Mouse (Mus musculus): ENCODE measurements around the gene Hagh. TPM values are rescaled to one million over a fixed set of nuclear protein-coding genes. Genes with fewer than 3 reads are reported as not detected.

Gene Hagh
- polyA plus RNA-seq, 1 experiment, result 352 TPM

GRCm38 (mm10) chr17:24874405-24874745 is 34.4 kb downstream of the Hagh start:
- 52% methylated on average over 1 of the region's 1 CpGs for WGBS
- Histone ChIP-seq H3K4me3 (ENCODE audit: low read depth, low read length) (no peak overlapping the region), H3K27ac (ENCODE audit: insufficient read depth, low read depth, low read length) (no peak overlapping the region), H3K4me1 (ENCODE audit: control insufficient read depth, insufficient read depth, insufficient read length, low read length) (peaks cover 8% of the 10 kb centered on the region), H3K36me3 (ENCODE audit: control insufficient read depth, insufficient read depth, low read length) (no peaks in the 10 kb centered on the region), H3K27me3 (ENCODE audit: control insufficient read depth, insufficient read depth, low read length) (no peaks in the 10 kb centered on the region)
- TF ChIP-seq CTCF (IDR thresholded peaks at IDR 0.05; ENCODE audit: extremely low read depth, insufficient read length, insufficient replicate concordance, low read depth, low read length) (no peak), POLR2A (IDR thresholded peaks at IDR 0.05; ENCODE audit: low read depth, low read length) (no peak)

- Histone ChIP-seq H3K4me1 (ENCODE audit: control insufficient read depth, insufficient read depth, insufficient read length, low read length) (peaks cover 8% of the 10 kb centered on the region), H3K4me3 (ENCODE audit: low read depth, low read length) (no peak overlapping the region), H3K27ac (ENCODE audit: insufficient read depth, low read depth, low read length) (no peak overlapping the region), H3K36me3 (ENCODE audit: control insufficient read depth, insufficient read depth, low read length) (no peaks in the 10 kb centered on the region), H3K27me3 (ENCODE audit: control insufficient read depth, insufficient read depth, low read length) (no peaks in the 10 kb centered on the region)
- 53% methylated on average over 8 of the region's 8 CpGs for WGBS
- TF ChIP-seq POLR2A (IDR thresholded peaks at IDR 0.05; ENCODE audit: low read depth, low read length) (no peak), CTCF (IDR thresholded peaks at IDR 0.05; ENCODE audit: extremely low read depth, insufficient read length, insufficient replicate concordance, low read depth, low read length) (no peak)
Observed at GRCm38 (mm10) chr17:24874989-24875388, 35.0 kb downstream of the Hagh start.

- Histone ChIP-seq H3K4me1 (ENCODE audit: control insufficient read depth, insufficient read depth, insufficient read length, low read length) (peaks cover 8% of the 10 kb centered on the region), H3K27ac (ENCODE audit: insufficient read depth, low read depth, low read length) (no peak overlapping the region), H3K36me3 (ENCODE audit: control insufficient read depth, insufficient read depth, low read length) (peaks cover under 1% of the 10 kb centered on the region; the same call in 1 of the 2 replicates), H3K4me3 (ENCODE audit: low read depth, low read length) (no peak overlapping the region), H3K27me3 (ENCODE audit: control insufficient read depth, insufficient read depth, low read length) (no peaks in the 10 kb centered on the region)
- 39% methylated on average over 10 of the region's 10 CpGs for WGBS
- TF ChIP-seq POLR2A (IDR thresholded peaks at IDR 0.05; ENCODE audit: low read depth, low read length) (no peak), CTCF (IDR thresholded peaks at IDR 0.05; ENCODE audit: extremely low read depth, insufficient read length, insufficient replicate concordance, low read depth, low read length) (no peak)
Observed at GRCm38 (mm10) chr17:24877336-24878116, 37.6 kb downstream of the Hagh start.

- Histone ChIP-seq H3K27ac (ENCODE audit: insufficient read depth, low read depth, low read length) (no peak overlapping the region), H3K27me3 (ENCODE audit: control insufficient read depth, insufficient read depth, low read length) (no peaks in the 10 kb centered on the region), H3K36me3 (ENCODE audit: control insufficient read depth, insufficient read depth, low read length) (peaks cover 6% of the 10 kb centered on the region; the same call in 1 of the 2 replicates), H3K4me1 (ENCODE audit: control insufficient read depth, insufficient read depth, insufficient read length, low read length) (peaks cover 8% of the 10 kb centered on the region), H3K4me3 (ENCODE audit: low read depth, low read length) (no peak overlapping the region)
- no peak for TF ChIP-seq POLR2A (IDR thresholded peaks at IDR 0.05; ENCODE audit: low read depth, low read length)
- no peak for TF ChIP-seq CTCF (IDR thresholded peaks at IDR 0.05; ENCODE audit: extremely low read depth, insufficient read length, insufficient replicate concordance, low read depth, low read length)
- 23% methylated on average over 5 of the region's 5 CpGs for WGBS
Observed at GRCm38 (mm10) chr17:24878117-24878397, 38.1 kb downstream of the Hagh start.

- H3K27ac ChIP-seq (ENCODE audit: insufficient read depth, low read depth, low read length), result no peak overlapping the region
Observed at GRCm38 (mm10) chr17:24878531-24878930, 38.6 kb downstream of the Hagh start.

GRCm38 (mm10) chr17:24881738-24882440 is 41.9 kb downstream of the Hagh start:
- WGBS, result 55% methylated on average over 7 of the region's 7 CpGs
- no peaks in the 10 kb centered on the region for H3K27me3 ChIP-seq (ENCODE audit: control insufficient read depth, insufficient read depth, low read length)
- no peak overlapping the region for H3K4me3 ChIP-seq (ENCODE audit: low read depth, low read length)
- H3K36me3 ChIP-seq (ENCODE audit: control insufficient read depth, insufficient read depth, low read length), result peaks cover 17% of the 10 kb centered on the region
- no peak for TF ChIP-seq POLR2A (IDR thresholded peaks at IDR 0.05; ENCODE audit: low read depth, low read length)
- TF ChIP-seq CTCF (IDR thresholded peaks at IDR 0.05; ENCODE audit: extremely low read depth, insufficient read length, insufficient replicate concordance, low read depth, low read length), result peak; percentile 66; the same call in 1 of the 2 replicates
- H3K27ac ChIP-seq (ENCODE audit: insufficient read depth, low read depth, low read length), result no peak overlapping the region
- H3K4me1 ChIP-seq (ENCODE audit: control insufficient read depth, insufficient read depth, insufficient read length, low read length), result peaks cover 14% of the 10 kb centered on the region

More at GRCm38 (mm10) chr17:24878531-24878930, 38.6 kb downstream of the Hagh start:
- peaks cover 10% of the 10 kb centered on the region; the same call in 1 of the 2 replicates for H3K36me3 ChIP-seq (ENCODE audit: control insufficient read depth, insufficient read depth, low read length)
- H3K4me3 ChIP-seq (ENCODE audit: low read depth, low read length), result no peak overlapping the region
- H3K27me3 ChIP-seq (ENCODE audit: control insufficient read depth, insufficient read depth, low read length), result no peaks in the 10 kb centered on the region
- 58% methylated on average over 8 of the region's 8 CpGs for WGBS
- peaks cover 8% of the 10 kb centered on the region for H3K4me1 ChIP-seq (ENCODE audit: control insufficient read depth, insufficient read depth, insufficient read length, low read length)
- no peak for TF ChIP-seq CTCF (IDR thresholded peaks at IDR 0.05; ENCODE audit: extremely low read depth, insufficient read length, insufficient replicate concordance, low read depth, low read length)

- Histone ChIP-seq H3K27ac (ENCODE audit: insufficient read depth, low read depth, low read length) (no peak overlapping the region), H3K36me3 (ENCODE audit: control insufficient read depth, insufficient read depth, low read length) (peaks cover 17% of the 10 kb centered on the region), H3K4me3 (ENCODE audit: low read depth, low read length) (no peak overlapping the region), H3K27me3 (ENCODE audit: control insufficient read depth, insufficient read depth, low read length) (no peaks in the 10 kb centered on the region), H3K4me1 (ENCODE audit: control insufficient read depth, insufficient read depth, insufficient read length, low read length) (peaks cover 13% of the 10 kb centered on the region)
- TF ChIP-seq POLR2A (IDR thresholded peaks at IDR 0.05; ENCODE audit: low read depth, low read length), result no peak
- no peak for TF ChIP-seq CTCF (IDR thresholded peaks at IDR 0.05; ENCODE audit: extremely low read depth, insufficient read length, insufficient replicate concordance, low read depth, low read length)
- 86% methylated on average over 6 of the region's 6 CpGs for WGBS
Observed at GRCm38 (mm10) chr17:24884391-24884790, 44.4 kb downstream of the Hagh start.

Measured in small intestine, adult 2 months (tissue).